Mouse (Mus musculus) heart, postnatal 4 days (tissue): ENCODE measurements around the gene Ppt2. TPM values are rescaled to one million over a fixed set of nuclear protein-coding genes. Genes with fewer than 3 reads are reported as not detected.
A peak's percentile ranks its signal among the peaks of the same experiment; 100 is the strongest.

Experiments
- DNase-seq: peaks from one replicate; pipeline ENCODE4 v3.0.0; 2021
- total RNA-seq, 2 experiments: library from RNA; stranded (reverse); gene quantifications; 2 replicates each; pipeline ENCODE4 v1.2.3; 2021

Gene Ppt2
- 10 to 100 TPM; 37.8 to 41.8 TPM for total RNA-seq

DNA sequence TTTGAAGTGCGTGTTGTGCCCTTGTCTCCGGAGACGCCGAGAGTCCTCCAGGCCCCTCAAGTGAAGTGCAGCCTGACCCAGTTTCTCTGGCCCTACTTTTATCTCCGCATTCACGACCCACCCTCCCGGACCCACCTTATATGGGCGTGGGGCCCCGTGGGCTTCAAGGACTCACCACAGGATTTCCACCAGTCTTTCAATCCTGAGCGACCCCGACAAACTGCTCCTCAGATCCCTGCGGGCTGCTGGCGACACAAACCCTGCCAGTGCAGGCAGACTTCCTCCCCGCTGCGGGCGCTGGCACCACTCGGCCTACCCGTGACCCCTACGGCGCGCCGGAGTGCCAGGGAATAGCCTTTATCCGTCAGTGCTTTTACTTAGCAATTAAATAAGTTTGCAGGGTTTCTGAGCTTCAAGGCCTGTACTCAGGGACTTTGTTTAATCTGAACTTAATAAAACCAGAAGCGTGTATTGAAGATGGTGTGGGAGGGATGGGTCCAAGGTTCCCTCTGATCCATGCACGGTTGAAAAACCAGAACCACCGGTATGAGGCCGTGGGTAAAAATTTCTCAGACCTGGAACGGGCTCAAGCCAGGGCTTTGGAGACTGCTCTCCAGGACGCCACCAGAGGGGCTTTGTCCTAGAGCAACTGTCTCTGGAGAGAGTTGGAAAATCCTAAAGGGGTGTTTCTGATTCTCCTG is at the start of gene Ppt2:
Gene Ppt2 (minus strand): TSS at position 568 of the 701 bp plus-strand sequence.
- DNase-seq = peak; percentile 62

DNA sequence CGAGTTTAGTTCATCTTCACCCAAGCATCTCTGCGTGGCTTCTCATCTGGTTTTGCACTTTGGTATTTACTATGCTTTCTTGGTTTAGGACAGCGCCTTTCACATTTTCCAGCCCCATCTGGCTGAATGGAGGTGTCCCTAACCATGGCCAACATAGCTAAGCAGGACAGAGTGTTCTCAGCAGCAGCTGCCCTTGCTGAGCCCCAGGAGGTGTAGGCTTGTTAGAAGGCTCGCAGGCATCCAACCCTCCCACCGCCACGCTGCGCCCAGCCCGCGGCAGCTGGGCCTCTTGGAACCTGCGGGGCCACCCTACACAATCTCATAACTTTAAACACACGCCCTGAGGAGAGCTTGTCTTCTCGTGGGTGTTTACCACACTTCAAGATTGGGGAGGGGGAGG is 48.4 kb upstream of the Ppt2 start:
- no peak for DNase-seq

DNA sequence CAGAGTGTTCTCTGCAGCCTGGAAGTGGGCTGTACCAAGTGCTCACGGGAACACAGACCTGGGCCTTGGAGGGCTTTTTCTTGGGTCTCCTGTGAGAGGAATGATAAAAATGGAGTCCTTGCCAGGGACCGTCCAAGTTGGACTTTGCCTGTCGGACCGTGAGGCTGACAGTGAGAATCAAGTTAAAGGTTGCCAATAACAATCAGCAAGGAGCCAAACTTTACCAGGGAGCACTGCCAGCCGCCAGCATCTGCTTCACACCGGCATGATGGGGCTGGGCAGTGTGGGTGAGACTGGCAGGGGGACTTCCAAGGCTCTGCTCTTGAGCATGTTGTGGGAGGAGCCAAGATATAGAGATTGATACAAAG is 47.8 kb upstream of the Ppt2 start:
- no peak for DNase-seq

DNA sequence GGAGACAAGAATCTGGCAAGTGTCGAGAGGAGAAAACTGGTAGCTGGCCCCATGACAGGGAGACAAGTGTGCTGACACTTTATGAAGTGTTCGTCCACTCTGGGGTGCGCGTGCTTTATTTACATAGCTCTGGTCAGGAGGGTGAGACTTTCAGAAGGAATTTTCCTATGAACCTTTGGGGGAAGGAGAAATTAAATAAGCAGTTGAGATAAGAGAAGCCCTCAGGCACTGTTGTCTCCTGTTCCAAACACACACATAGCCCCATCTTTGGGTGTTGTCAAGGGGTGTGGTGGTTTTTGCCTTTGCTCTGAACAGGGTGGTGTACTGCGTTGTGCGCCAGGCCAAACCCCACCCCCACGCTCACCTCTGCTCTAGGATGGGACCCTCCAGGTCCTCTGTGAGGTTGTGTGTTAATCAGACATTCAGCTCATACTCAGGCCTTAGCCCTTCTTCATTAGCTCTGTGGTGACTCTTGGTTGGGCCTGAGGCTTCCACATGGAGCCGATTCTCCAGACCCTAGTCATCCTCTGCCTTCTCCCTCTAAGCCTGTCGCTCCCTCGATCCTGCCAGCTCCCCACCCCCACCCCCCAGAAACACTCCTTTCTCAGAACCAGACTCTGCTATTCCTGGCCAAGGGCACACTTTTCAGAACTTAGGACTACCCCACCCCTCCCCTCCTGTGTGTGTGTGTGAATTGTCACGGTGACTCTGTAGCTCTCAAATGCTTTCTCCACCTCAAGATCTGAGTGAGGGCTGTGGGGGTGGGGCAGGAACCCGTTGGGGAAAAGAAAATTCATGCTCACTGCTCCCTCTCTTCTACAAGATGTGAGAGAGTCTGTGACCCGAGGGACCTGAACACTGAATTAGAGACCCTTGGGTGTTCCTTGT is 47.1 kb upstream of the Ppt2 start:
- DNase-seq = no peak

DNA sequence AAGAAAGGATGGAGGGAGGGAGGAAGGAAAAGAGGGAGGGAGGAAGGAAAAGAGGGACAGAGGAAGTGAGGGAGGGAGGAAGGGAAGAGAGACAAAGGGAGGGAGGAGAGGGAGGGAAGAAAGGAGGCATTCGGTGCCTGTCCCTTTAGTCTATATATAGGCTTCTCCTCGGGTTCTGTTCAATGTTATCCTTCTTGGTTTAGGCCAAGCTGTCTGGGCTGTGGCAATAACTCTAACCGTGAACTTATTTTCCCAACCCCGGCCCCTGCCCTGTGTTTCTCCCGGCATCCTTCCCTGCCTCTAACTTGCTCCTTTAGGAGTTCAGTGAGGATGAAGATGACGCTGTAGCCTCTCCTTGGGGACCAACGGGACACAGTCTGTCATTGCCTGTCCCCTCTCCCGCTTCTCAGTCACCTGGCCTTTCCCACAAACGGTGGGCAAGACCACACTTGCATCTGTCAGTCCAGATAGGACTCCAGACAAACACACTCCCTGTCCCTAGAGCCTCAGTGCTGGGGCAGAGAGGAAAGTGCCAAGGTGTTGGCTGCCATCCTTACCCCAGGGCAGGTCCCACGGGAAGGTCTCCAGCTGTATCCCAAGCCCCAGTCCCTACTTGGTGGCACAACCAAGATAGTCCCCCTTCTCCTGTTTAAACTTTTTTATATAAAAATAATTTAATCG is 46.4 kb upstream of the Ppt2 start:
- DNase-seq = no peak

DNA sequence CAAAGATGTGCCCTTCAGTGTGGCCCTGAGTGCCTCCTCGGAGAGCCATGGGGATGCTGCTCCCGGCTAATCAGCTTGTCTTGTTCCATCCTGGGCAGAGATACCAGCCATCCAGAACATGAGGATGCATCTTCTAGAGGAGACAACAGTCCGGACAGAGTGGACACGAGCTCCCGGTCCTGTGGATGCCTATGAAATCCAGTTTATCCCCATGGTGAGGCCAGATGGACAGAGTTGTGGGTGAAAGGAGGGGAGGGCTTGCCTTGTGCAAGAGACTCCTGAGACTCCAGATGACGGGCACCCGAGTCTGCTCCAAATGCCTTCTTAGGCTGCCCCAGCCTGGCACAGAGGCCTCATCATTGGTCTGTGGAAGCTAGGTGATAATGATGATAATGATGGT is 44.8 kb upstream of the Ppt2 start:
- DNase-seq = no peak

DNA sequence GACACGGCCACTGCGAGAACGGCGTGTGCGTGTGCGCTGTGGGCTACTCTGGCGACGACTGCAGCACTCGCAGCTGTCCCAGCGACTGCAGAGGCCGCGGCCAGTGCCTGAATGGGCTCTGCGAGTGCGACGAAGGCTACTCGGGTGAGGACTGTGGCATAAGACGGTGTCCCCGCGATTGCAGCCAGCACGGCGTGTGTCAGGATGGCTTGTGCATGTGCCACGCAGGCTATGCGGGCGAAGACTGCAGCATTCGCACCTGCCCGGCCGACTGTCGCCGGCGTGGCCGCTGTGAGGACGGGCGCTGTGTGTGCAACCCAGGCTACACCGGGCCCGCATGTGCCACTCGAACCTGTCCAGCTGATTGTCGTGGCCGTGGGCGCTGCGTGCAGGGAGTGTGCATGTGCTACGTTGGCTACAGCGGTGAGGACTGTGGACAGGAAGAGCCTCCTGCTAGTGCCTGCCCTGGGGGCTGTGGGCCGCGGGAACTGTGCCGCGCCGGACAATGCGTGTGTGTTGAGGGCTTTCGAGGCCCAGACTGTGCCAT is 44.0 kb upstream of the Ppt2 start:
- DNase-seq = no peak

DNA sequence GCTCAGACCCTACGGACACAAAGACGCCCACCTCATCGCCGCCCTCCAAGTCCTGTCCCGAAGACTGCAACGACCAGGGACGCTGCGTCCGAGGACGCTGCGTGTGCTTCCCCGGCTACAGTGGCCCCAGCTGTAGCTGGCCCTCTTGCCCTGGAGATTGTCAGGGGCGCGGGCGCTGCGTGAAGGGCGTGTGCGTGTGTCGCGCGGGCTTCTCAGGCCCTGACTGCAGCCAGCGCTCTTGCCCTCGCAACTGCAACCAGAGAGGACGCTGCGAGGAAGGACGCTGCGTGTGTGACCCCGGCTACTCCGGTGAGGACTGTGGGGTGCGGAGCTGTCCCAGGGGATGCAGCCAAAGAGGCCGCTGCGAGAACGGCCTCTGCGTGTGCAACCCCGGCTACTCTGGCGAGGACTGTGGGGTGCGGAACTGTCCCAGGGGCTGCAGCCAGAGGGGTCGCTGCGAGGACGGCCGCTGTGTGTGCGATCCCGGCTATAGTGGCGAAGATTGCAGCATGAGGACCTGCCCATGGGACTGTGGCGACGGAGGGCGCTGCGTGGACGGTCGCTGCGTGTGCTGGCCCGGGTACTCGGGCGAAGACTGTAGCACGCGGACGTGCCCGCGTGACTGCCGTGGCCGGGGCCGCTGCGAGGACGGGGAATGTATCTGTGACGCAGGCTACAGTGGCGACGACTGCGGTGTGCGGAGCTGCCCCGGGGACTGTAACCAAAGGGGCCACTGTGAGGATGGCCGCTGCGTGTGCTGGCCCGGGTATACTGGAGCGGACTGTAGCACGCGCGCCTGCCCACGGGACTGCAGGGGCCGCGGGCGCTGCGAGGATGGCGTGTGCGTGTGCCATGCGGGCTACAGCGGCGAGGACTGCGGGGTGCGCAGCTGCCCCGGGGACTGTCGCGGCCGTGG is 43.1 kb upstream of the Ppt2 start:
- DNase-seq = no peak

DNA sequence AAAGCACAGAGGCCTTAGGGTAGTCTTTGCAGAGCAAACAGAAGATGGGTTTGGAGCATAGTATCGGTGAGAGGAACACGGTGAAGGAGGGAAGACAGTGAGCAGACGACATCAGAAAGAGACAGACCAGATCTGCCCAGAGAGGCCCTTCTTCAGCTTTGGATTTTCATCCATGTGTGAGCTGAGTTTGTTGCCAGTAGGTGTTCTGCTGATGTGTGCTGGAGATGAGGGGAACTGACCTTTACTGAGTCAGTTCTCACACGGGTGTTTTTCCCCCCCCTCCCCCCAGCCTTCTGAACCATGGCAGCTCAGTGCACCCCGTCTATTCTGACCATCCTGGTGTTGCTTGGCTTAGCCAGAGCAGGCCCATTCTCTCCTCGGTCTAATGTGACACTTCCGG is 41.9 kb upstream of the Ppt2 start, which contains the start of gene Tnxb:
Gene Tnxb (plus strand): TSS at position 301 of the 400 bp plus-strand sequence.
- no peak for DNase-seq

DNA sequence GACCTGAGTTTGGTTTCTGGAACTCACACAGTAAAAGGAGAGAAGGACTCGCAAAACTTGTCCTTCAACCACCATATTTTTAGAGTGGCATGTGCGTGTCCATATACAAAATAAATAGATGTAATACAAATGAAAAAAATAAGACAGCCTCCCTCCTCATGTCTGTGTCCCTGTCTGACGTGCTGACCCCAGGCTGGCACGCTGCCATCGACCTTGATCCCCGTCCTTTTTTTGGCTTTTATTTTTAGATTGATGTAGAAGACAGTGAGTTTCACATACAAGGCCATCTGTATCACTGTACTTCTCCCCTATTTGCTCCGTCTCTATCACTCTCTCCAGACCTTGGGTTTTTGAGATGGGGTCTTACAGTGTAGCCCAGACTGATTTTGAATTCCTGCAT is 36.2 kb upstream of the Ppt2 start:
- DNase-seq = no peak

DNA sequence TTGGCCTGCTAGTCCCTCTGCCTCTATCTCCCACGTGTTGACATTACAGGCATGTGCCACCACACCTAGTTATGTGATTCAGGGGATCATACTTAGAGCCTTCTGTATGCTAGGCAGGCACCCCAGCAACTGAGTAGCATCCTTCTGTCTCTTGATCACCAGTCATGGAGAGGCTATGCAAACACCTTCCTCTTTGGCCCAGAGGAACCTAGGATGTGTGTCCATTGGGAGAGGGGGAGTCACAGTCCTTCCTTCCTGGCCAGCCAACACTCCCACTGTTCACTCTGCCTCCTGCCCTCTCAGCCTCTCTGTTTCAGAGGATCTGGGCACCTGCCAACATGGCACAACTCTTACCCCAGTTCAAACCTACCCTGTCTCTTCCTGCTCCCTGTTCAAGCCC is 35.2 kb upstream of the Ppt2 start:
- no peak for DNase-seq

DNA sequence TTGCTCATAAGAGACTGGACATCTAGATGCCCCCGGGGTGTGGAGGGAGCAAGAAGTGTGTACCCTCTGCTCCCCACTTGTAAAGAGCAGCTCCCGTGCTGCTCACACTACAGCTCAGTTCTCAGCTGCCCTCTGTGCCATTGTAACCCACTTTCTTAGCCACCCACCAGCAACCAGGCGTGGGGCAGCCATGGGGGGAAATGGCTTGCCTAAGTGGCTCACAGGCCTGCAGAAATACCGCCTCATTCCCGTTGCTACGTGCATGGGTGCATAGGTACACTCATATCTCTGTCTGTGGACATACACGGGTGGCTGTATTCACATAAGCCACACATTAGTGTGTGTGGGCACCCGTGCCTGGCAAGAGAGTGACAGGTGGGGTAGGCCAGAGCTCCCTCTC is 34.7 kb upstream of the Ppt2 start:
- no peak for DNase-seq

DNA sequence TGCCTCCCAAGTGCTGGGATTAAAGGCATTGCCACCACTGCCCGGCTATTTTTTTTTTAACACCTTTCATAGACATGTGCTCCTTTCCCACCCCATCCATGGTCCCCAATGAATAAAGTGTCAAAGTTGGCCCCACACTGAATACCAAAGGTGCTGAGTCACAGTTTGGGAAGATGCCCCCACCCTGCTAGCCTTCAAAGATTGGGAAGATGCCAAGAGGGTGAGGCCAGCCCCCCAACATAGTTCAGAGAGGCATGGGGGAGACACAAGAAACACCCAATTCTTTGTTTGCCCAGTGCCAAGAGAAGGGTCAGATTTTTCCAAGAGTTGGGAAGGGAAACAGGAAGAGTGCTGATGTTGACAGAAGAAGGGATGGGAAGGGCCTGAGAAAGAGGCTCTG is 34.2 kb upstream of the Ppt2 start:
- no peak for DNase-seq

DNA sequence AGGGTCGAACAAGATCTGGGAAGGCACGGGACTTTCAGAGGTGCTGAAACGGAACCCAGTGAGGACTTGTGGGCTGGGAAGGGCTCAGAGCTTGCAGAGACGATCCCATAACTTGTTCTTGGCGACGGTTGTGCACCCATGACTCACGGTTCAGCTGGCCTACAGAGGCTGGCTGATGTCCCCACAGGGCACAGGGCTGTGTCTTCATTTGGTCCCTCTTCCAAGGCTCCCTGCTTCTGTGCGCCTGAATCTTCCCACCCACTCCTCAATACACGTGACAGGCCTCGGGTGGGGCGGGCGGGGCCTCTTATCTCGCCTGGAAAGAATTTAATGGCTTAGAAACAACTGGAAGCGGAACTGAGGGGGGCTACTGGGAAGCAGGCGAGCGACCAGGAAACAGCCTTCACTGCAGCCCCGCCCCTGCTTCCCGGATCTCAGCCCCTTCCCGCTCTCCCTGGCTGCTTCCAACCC is 32.8 kb upstream of the Ppt2 start:
- DNase-seq = peak; percentile 71

DNA sequence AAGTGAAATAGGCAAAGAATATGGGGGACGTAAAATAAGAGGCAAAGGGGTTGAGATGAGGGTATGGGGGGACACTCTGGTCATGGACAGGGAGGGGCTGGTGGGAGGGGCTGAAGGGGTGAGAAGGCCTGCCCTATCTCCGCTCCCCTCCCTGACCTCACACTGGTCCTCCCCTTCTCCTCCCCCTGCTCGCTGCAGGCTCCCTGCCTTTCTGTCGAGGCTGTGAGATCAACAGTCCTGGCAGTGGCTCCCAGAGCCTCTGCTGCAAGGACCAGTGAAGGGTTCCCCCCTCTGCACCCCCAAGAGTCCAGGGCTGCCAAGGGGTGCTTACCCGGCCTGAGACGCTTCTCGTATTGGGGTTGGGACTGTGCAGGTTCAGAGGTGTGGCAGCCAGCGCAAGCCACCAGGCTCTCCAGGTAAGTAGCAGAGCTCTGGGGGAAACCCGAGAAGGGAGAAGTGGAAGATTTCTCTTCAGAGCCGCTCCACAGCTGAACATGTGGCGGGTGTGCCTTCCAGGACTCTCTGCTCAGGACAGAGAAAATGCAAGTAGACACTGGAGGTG is 32.0 kb upstream of the Ppt2 start:
- peak; percentile 47 for DNase-seq

DNA sequence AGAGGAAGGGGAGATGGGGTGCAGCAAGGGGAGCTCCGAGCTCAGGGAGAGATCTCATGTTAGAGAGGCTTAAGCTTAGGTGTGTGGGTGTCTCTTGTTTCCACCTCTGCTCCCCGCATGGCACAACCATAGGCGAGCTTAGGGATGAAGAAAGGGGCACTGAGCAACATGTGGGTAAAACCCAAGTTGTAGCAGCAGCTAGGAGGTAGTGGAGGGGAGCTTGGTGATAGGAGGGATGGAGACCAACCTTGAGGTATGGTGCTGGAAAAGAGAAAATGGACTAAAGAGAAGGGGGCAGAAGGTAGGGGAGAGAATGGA is 31.5 kb upstream of the Ppt2 start:
- no peak for DNase-seq

DNA sequence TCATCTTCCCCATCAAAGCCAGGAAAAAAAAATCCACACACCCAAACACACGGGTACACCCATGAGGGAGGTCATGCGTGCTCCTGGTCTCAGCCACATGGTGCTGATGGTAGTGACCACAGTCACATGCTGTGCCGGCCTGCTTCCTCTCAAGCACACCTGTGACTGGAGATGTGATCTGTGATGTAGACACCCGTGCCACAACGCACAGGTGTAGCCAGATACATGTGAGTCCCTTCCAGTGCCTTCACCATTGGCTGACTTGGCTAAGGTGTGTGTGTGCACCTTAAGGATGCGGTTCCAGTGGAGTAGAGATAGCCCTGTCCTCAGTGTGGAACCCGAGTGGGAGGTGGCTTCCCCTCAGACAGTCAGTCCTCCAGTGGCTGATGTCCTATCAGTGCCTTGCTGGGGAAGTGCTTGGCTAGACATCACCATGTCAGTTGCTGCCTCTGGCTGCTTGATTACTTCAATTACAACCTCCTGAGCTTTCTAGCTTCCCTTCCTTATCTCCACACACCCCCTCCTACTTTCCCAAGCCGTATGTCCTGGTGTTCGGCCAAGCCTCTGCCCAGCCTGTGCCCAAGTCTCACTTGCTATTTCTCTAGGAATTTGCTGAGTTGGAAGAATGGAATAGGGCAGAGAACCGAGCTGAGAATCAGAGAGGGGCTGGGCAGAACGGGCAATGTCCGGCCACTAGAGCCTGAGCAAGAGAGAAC is 31.0 kb upstream of the Ppt2 start:
- no peak for DNase-seq

DNA sequence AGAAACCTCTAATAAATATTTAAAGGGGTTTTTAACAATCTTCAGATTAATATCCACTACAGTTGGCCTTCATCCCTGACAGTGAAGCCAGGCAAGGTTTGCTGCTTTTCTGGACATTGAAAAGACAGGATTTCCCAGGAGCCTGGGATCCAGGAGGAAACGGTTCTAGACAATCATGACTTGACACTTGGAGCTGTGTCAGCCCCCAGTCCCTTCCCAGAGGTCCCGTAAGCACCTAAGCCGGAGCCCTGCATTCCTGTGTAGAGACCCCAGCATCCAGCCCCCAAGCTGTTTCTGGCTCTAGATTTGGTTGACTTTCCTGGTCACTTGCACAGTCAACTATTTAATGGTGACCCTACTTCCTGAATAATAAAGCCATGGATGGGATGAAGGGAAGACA is 30.3 kb upstream of the Ppt2 start:
- no peak for DNase-seq

DNA sequence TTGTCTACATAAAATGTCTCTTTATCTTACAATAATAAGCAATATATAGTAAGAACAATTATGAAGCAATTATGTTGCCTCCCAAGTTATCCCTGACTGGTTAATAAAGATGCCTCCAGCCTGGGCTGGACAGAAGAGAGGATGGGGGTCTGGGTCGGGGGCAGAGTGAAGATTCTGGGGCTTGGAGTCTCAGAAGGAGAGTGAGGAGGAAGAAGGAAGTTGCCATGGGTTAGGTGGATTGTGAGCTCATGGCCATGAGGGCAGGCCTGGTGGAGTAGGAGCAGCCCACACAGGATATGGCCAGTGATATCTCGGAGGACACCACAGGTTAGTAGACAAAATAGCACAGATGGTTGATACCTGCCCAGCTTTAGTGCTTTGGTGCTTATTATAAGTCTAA is 29.8 kb upstream of the Ppt2 start:
- DNase-seq = no peak

DNA sequence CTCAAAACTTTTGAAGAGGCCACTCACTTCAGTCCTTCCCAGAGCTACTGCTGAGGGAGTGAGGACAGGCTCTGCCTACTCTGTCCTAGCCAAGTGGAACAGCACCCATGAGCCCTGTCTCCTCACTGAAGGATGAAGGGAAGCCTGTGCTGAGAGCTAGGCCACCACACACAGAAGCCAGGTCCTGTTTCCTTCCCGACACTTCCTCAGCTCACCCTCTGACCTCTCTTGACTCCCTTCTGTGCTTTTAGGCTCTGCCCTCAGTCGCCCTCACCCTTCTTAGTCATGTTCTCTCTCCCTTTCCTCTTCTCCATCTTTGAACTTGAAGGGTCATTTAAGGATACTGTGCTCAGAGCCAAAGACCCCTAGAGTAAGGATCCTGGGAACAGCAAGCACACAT is 29.0 kb upstream of the Ppt2 start:
- no peak for DNase-seq

DNA sequence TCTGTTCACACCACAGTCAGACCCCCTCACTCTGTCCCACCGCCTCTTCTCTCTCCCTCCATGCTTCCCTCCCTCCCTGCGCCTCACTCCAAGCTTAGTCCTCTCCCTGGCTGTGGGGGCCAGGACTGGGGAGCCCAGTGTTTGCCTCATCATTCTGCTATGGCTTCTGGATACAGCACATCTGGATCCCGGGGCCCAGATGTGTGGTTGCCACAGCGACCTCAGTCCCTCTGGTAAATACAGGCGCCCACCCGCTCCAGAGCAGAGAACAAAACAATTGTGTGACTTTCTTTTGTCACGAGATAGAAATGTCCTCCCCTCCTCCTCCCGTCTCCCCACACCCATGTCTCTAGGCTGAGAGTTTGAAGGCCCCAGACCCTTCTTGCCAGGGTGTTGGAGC is 28.4 kb upstream of the Ppt2 start:
- peak; percentile 65 for DNase-seq
